Mouse (Mus musculus): ENCODE measurements around the gene Spag16. TPM values are rescaled to one million over a fixed set of nuclear protein-coding genes. Genes with fewer than 3 reads are reported as not detected.

Gene Spag16
- polyA plus RNA-seq, 1 experiment = not detected

GRCm38 (mm10) chr1:70621805-70622204 is 795.0 kb downstream of the Spag16 start:
- WGBS = 76% methylated on average over 3 of the region's 3 CpGs
- TF ChIP-seq CTCF (IDR thresholded peaks at IDR 0.05; ENCODE audit: extremely low read depth, insufficient read length, insufficient replicate concordance, low read depth, low read length) = no peak
- Histone ChIP-seq H3K27me3 (ENCODE audit: control insufficient read depth, insufficient read depth, low read length) (no peaks in the 10 kb centered on the region), H3K36me3 (ENCODE audit: control insufficient read depth, insufficient read depth, low read length) (no peaks in the 10 kb centered on the region), H3K27ac (ENCODE audit: insufficient read depth, low read depth, low read length) (no peak overlapping the region), H3K4me3 (ENCODE audit: low read depth, low read length) (no peak overlapping the region), H3K4me1 (ENCODE audit: control insufficient read depth, insufficient read depth, insufficient read length, low read length) (no peaks in the 10 kb centered on the region)

- 71% methylated on average over 5 of the region's 5 CpGs for whole genome bisulfite sequencing
Observed at GRCm38 (mm10) chr1:70624803-70625460, 798.2 kb downstream of the Spag16 start.

GRCm38 (mm10) chr1:70652719-70653118 is 825.9 kb downstream of the Spag16 start:
- 85% methylated on average over 4 of the region's 4 CpGs for WGBS
- Histone ChIP-seq H3K4me1 (ENCODE audit: control insufficient read depth, insufficient read depth, insufficient read length, low read length) (no peaks in the 10 kb centered on the region), H3K27me3 (ENCODE audit: control insufficient read depth, insufficient read depth, low read length) (no peaks in the 10 kb centered on the region), H3K36me3 (ENCODE audit: control insufficient read depth, insufficient read depth, low read length) (no peaks in the 10 kb centered on the region), H3K27ac (ENCODE audit: insufficient read depth, low read depth, low read length) (no peak overlapping the region), H3K4me3 (ENCODE audit: low read depth, low read length) (no peak overlapping the region)
- no peak for TF ChIP-seq POLR2A (IDR thresholded peaks at IDR 0.05; ENCODE audit: low read depth, low read length)
- no peak for TF ChIP-seq CTCF (IDR thresholded peaks at IDR 0.05; ENCODE audit: extremely low read depth, insufficient read length, insufficient replicate concordance, low read depth, low read length)

More at GRCm38 (mm10) chr1:70624803-70625460, 798.2 kb downstream of the Spag16 start:
- Histone ChIP-seq H3K4me3 (ENCODE audit: low read depth, low read length) (no peak overlapping the region), H3K4me1 (ENCODE audit: control insufficient read depth, insufficient read depth, insufficient read length, low read length) (no peaks in the 10 kb centered on the region), H3K27ac (ENCODE audit: insufficient read depth, low read depth, low read length) (no peak overlapping the region), H3K27me3 (ENCODE audit: control insufficient read depth, insufficient read depth, low read length) (no peaks in the 10 kb centered on the region), H3K36me3 (ENCODE audit: control insufficient read depth, insufficient read depth, low read length) (no peaks in the 10 kb centered on the region)
- TF ChIP-seq POLR2A (IDR thresholded peaks at IDR 0.05; ENCODE audit: low read depth, low read length) (no peak), CTCF (IDR thresholded peaks at IDR 0.05; ENCODE audit: extremely low read depth, insufficient read length, insufficient replicate concordance, low read depth, low read length) (no peak)

GRCm38 (mm10) chr1:70692529-70692928 is 865.8 kb downstream of the Spag16 start:
- 76% methylated on average over 2 of the region's 2 CpGs for WGBS
- Histone ChIP-seq H3K27me3 (ENCODE audit: control insufficient read depth, insufficient read depth, low read length) (no peaks in the 10 kb centered on the region), H3K4me1 (ENCODE audit: control insufficient read depth, insufficient read depth, insufficient read length, low read length) (no peaks in the 10 kb centered on the region), H3K27ac (ENCODE audit: insufficient read depth, low read depth, low read length) (no peak overlapping the region), H3K36me3 (ENCODE audit: control insufficient read depth, insufficient read depth, low read length) (no peaks in the 10 kb centered on the region), H3K4me3 (ENCODE audit: low read depth, low read length) (no peak overlapping the region)
- TF ChIP-seq CTCF (IDR thresholded peaks at IDR 0.05; ENCODE audit: extremely low read depth, insufficient read length, insufficient replicate concordance, low read depth, low read length) = no peak
- no peak for TF ChIP-seq POLR2A (IDR thresholded peaks at IDR 0.05; ENCODE audit: low read depth, low read length)

GRCm38 (mm10) chr1:70700270-70700669 is 873.5 kb downstream of the Spag16 start:
- no peaks in the 10 kb centered on the region for H3K4me1 ChIP-seq (ENCODE audit: control insufficient read depth, insufficient read depth, insufficient read length, low read length)
- H3K36me3 ChIP-seq (ENCODE audit: control insufficient read depth, insufficient read depth, low read length) = no peaks in the 10 kb centered on the region
- no peaks in the 10 kb centered on the region for H3K27me3 ChIP-seq (ENCODE audit: control insufficient read depth, insufficient read depth, low read length)
- WGBS = 80% methylated on average over 5 of the region's 5 CpGs
- no peak overlapping the region for H3K4me3 ChIP-seq (ENCODE audit: low read depth, low read length)
- TF ChIP-seq CTCF (IDR thresholded peaks at IDR 0.05; ENCODE audit: extremely low read depth, insufficient read length, insufficient replicate concordance, low read depth, low read length) = no peak
- no peak for TF ChIP-seq POLR2A (IDR thresholded peaks at IDR 0.05; ENCODE audit: low read depth, low read length)
- H3K27ac ChIP-seq (ENCODE audit: insufficient read depth, low read depth, low read length) = no peak overlapping the region

- TF ChIP-seq POLR2A (IDR thresholded peaks at IDR 0.05; ENCODE audit: low read depth, low read length) = no peak
- no peak for TF ChIP-seq CTCF (IDR thresholded peaks at IDR 0.05; ENCODE audit: extremely low read depth, insufficient read length, insufficient replicate concordance, low read depth, low read length)
- Histone ChIP-seq H3K27ac (ENCODE audit: insufficient read depth, low read depth, low read length) (no peak overlapping the region), H3K27me3 (ENCODE audit: control insufficient read depth, insufficient read depth, low read length) (no peaks in the 10 kb centered on the region), H3K4me1 (ENCODE audit: control insufficient read depth, insufficient read depth, insufficient read length, low read length) (no peaks in the 10 kb centered on the region), H3K4me3 (ENCODE audit: low read depth, low read length) (no peak overlapping the region), H3K36me3 (ENCODE audit: control insufficient read depth, insufficient read depth, low read length) (no peaks in the 10 kb centered on the region)
- WGBS = 53% methylated on average over 3 of the region's 3 CpGs
Observed at GRCm38 (mm10) chr1:70703934-70704333, 877.2 kb downstream of the Spag16 start.

GRCm38 (mm10) chr1:70705821-70706220 is 879.1 kb downstream of the Spag16 start:
- TF ChIP-seq POLR2A (IDR thresholded peaks at IDR 0.05; ENCODE audit: low read depth, low read length) = no peak
- TF ChIP-seq CTCF (IDR thresholded peaks at IDR 0.05; ENCODE audit: extremely low read depth, insufficient read length, insufficient replicate concordance, low read depth, low read length) = no peak
- no peaks in the 10 kb centered on the region for H3K36me3 ChIP-seq (ENCODE audit: control insufficient read depth, insufficient read depth, low read length)

More at GRCm38 (mm10) chr1:70705821-70706220, 879.1 kb downstream of the Spag16 start:
- H3K4me1 ChIP-seq (ENCODE audit: control insufficient read depth, insufficient read depth, insufficient read length, low read length) = no peaks in the 10 kb centered on the region
- no peaks in the 10 kb centered on the region for H3K27me3 ChIP-seq (ENCODE audit: control insufficient read depth, insufficient read depth, low read length)
- H3K4me3 ChIP-seq (ENCODE audit: low read depth, low read length) = no peak overlapping the region
- H3K27ac ChIP-seq (ENCODE audit: insufficient read depth, low read depth, low read length) = no peak overlapping the region
- 71% methylated on average over 3 of the region's 3 CpGs for WGBS

Data from small intestine, adult 2 months (tissue).